Mouse (Mus musculus) ES-Bruce4 (cell line): ENCODE measurements at regions not wholly inside any gene's neighbourhood (a gene's known extent, or its start where the extent isn't known, plus 50 kb on each side); places are given as distances from the start of the nearest gene placed in this dataset.

Experiments used
- H3K27ac ChIP-seq: 2 replicates; pipeline ENCODE4 v1.5.1; 2012; ENCODE audit warnings: low read length, inconsistent platforms; ENCODE audit not compliant: insufficient read depth
- H3K27me3 ChIP-seq: 2 replicates; pipeline ENCODE4 v1.6.1; 2012; ENCODE audit warnings: mild to moderate bottlenecking, low read length, inconsistent platforms; ENCODE audit not compliant: control insufficient read depth, poor library complexity, insufficient read depth, severe bottlenecking
- H3K36me3 ChIP-seq: 2 replicates; pipeline ENCODE4 v1.6.1; 2012; ENCODE audit warnings: inconsistent platforms, mild to moderate bottlenecking, low read length, moderate library complexity; ENCODE audit not compliant: control insufficient read depth, poor library complexity, insufficient read depth, severe bottlenecking
- H3K4me1 ChIP-seq: one replicate; pipeline ENCODE4 v1.8.1; 2011; ENCODE audit warnings: low read length; ENCODE audit not compliant: control insufficient read depth, insufficient read depth
- H3K4me3 ChIP-seq: 2 replicates; pipeline ENCODE4 v1.5.1; 2011; ENCODE audit warnings: low read depth, mild to moderate bottlenecking, low read length
- H3K9ac ChIP-seq: 2 replicates; pipeline ENCODE4 v1.6.1; 2012; ENCODE audit warnings: low read depth, mild to moderate bottlenecking, inconsistent platforms; ENCODE audit not compliant: poor library complexity, severe bottlenecking
- H3K9me3 ChIP-seq: replicated peaks from 2 replicates; pipeline ENCODE4 v1.6.1; 2012; ENCODE audit warnings: mild to moderate bottlenecking, low read length, inconsistent platforms; ENCODE audit not compliant: control insufficient read depth, poor library complexity, insufficient read depth, severe bottlenecking
- CTCF ChIP-seq: IDR thresholded peaks from one replicate; pipeline ENCODE4 v1.8.1; 2011; ENCODE audit warnings: low read depth, low read length
- EP300 ChIP-seq: IDR thresholded peaks from 2 replicates; pipeline ENCODE4 v1.6.1; 2011; ENCODE audit warnings: low read depth, low read length; ENCODE audit not compliant: insufficient read depth
- POLR2A ChIP-seq: IDR thresholded peaks from one replicate; pipeline ENCODE4 v1.8.1; 2011; ENCODE audit warnings: low read length; ENCODE audit not compliant: insufficient read depth

DNA sequence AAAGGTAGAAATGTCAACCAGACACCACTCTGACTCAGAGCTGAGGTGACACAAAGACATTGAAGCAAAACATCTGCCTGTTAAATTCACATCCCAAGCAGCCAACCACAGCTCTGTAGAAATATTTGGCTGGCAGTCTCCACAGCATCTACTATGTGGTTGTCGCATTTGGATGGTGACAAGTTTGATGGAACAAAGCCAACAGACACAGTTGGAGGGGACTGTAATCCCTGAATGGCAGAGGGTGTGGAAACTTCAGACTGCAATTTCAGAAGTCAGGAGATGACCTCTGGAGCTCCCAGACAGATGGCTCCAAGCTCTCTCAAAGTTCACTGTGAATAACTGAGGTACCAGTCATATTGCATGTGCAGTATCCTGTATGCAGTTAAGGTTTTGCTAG is 229.8 kb downstream of the Cmpk2 start:
- H3K27ac ChIP-seq, result no peak overlapping the region
- TF ChIP-seq POLR2A (no peak), EP300 (no peak), CTCF (no peak)
- H3K4me1 ChIP-seq, result no peaks in the 10 kb centered on the region
- H3K36me3 ChIP-seq, result no peaks in the 10 kb centered on the region
- no peaks in the 10 kb centered on the region for H3K27me3 ChIP-seq
- H3K4me3 ChIP-seq, result no peak overlapping the region
- H3K9me3 ChIP-seq, result no peaks in the 10 kb centered on the region
- H3K9ac ChIP-seq, result no peak overlapping the region

GRCm38 (mm10) chr12:26688048-26688447 is 219.0 kb downstream of the Cmpk2 start:
- no peaks in the 10 kb centered on the region for H3K27me3 ChIP-seq
- H3K9ac ChIP-seq, result no peak overlapping the region
- no peak overlapping the region for H3K27ac ChIP-seq
- TF ChIP-seq POLR2A (no peak), CTCF (no peak), EP300 (no peak)
- no peaks in the 10 kb centered on the region for H3K4me1 ChIP-seq
- H3K36me3 ChIP-seq, result no peaks in the 10 kb centered on the region
- H3K9me3 ChIP-seq, result no peaks in the 10 kb centered on the region
- no peak overlapping the region for H3K4me3 ChIP-seq

DNA sequence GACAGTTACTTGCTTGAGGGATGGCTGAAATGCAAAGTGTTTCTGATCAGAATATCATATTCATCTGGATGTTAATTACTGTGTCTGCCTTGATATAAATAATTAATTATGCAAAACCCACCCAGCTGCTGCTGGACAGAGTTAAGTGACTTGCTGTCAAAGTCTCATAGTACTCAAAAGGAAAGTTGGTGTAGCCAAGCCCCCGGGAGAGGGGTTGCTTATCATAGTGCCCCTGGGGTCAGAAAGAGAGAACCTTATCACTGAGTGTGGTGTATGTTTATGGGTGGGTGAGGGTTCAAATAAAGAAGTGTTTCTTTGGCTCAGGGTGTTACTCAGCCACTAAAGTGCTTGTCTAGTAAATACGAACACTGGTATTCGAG is 211.6 kb downstream of the Cmpk2 start:
- no peak overlapping the region for H3K4me3 ChIP-seq
- H3K9me3 ChIP-seq, result no peaks in the 10 kb centered on the region
- H3K27ac ChIP-seq, result no peak overlapping the region
- no peaks in the 10 kb centered on the region for H3K27me3 ChIP-seq
- H3K36me3 ChIP-seq, result no peaks in the 10 kb centered on the region
- H3K4me1 ChIP-seq, result no peaks in the 10 kb centered on the region
- TF ChIP-seq CTCF (no peak), EP300 (no peak), POLR2A (no peak)
- no peak overlapping the region for H3K9ac ChIP-seq

DNA sequence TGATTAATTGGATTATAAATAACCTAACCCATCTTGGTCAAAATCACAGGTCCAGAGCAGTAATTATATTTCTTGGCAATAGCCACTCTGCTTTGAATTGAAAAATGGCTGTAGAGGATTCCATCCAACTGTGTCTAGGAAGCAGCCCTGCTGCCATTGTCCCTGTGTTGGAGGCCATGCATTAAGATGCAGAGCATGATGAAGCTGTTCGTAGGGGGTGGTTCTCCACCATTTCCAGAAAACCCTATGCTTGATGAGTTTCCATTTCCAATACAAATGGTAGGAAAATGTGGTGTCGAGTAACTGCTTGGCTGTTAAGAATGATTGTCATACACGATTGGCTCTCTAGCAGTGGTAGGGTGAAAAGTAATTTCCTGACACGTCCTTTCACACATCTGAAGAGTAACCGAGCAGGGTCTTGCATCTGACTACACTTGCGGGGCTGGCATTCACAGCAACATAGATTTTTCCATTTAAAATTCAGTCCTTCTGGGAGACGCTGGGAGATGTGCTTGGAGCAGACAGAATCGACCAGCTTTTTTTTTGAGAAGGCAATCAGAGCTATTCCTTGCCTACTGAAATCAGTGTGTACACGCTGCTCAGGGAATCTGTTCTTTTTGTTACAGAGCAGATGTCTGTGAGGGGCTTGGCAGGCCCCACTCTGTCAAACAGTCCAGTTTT is 211.0 kb downstream of the Cmpk2 start:
- TF ChIP-seq CTCF, result no peak
- no peak for TF ChIP-seq EP300
- TF ChIP-seq POLR2A, result no peak
- no peak overlapping the region for H3K9ac ChIP-seq
- H3K36me3 ChIP-seq, result no peaks in the 10 kb centered on the region
- no peaks in the 10 kb centered on the region for H3K4me1 ChIP-seq
- H3K27me3 ChIP-seq, result no peaks in the 10 kb centered on the region
- no peaks in the 10 kb centered on the region for H3K9me3 ChIP-seq
- no peak overlapping the region for H3K27ac ChIP-seq
- H3K4me3 ChIP-seq, result no peak overlapping the region

- no peak for TF ChIP-seq POLR2A
- no peak for TF ChIP-seq EP300
- no peaks in the 10 kb centered on the region for H3K4me1 ChIP-seq
- H3K27ac ChIP-seq, result no peak overlapping the region
- no peaks in the 10 kb centered on the region for H3K9me3 ChIP-seq
- H3K4me3 ChIP-seq, result no peak overlapping the region
- H3K36me3 ChIP-seq, result no peaks in the 10 kb centered on the region
- no peaks in the 10 kb centered on the region for H3K27me3 ChIP-seq
- H3K9ac ChIP-seq, result no peak overlapping the region
Measured at GRCm38 (mm10) chr12:26665466-26665865, 196.5 kb downstream of the Cmpk2 start.

DNA sequence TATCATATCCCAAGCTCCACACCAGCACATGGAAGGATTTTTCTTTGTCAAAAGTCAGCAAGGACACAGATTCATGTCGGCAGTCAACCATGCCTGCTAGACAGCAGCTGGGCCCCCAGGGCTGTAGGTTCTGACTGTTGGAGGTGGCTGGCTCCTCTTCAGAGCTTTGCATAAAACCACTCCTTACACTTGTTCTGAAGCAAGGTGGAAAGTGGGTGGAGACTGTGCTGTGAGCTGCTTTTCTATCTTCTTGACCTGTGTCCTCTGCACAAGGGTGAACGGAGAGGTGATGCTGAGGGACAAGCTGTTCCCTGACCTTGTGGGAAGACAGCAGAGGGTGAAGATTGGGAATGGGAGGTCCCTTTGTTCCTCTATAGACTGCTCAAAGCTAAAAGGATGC is 185.2 kb downstream of the Cmpk2 start:
- Histone ChIP-seq H3K4me1 (no peaks in the 10 kb centered on the region), H3K36me3 (no peaks in the 10 kb centered on the region), H3K4me3 (no peak overlapping the region), H3K27ac (no peak overlapping the region), H3K27me3 (no peaks in the 10 kb centered on the region), H3K9ac (no peak overlapping the region), H3K9me3 (no peaks in the 10 kb centered on the region)
- TF ChIP-seq POLR2A (no peak), CTCF (no peak), EP300 (no peak)
